Mouse (Mus musculus) forebrain, embryonic 15.5 days (tissue): ENCODE measurements around the gene Metap1d. TPM values are rescaled to one million over a fixed set of nuclear protein-coding genes. Genes with fewer than 3 reads are reported as not detected.

Experiments
- ATAC-seq: fragments of 200-750 bp; cut with Nextera tagmentation; replicated peaks from 2 replicates; pipeline ENCODE4 v1.8.0; 2017; ENCODE audit warnings: mild to moderate bottlenecking, moderate TSS enrichment, moderate library complexity
- H3K27ac ChIP-seq: fragments of 300-500 bp; sonication (generic); replicated peaks from 2 replicates; pipeline ENCODE4 v1.5.1; 2015; ENCODE audit warnings: mild to moderate bottlenecking, inconsistent platforms
- H3K27me3 ChIP-seq: fragments of 300-500 bp; sonication (generic); 2 replicates; pipeline ENCODE4 v1.6.1; 2015; ENCODE audit warnings: inconsistent platforms
- H3K36me3 ChIP-seq: fragments of 300-500 bp; sonication (generic); 2 replicates; pipeline ENCODE4 v1.6.1; 2015; ENCODE audit warnings: mild to moderate bottlenecking, inconsistent platforms
- H3K4me1 ChIP-seq: fragments of 300-500 bp; sonication (generic); 2 replicates; pipeline ENCODE4 v1.6.1; 2015; ENCODE audit warnings: inconsistent platforms
- H3K4me2 ChIP-seq: fragments of 300-500 bp; sonication (generic); replicated peaks from 2 replicates; pipeline ENCODE4 v1.6.1; 2015; ENCODE audit warnings: mild to moderate bottlenecking, inconsistent platforms
- H3K4me3 ChIP-seq: fragments of 300-500 bp; sonication (generic); 2 replicates; pipeline ENCODE4 v1.5.1; 2015; ENCODE audit warnings: mild to moderate bottlenecking, inconsistent platforms
- H3K9ac ChIP-seq: fragments of 300-500 bp; sonication (generic); replicated peaks from 2 replicates; pipeline ENCODE4 v1.6.1; 2015; ENCODE audit warnings: mild to moderate bottlenecking, inconsistent platforms
- H3K9me3 ChIP-seq: fragments of 300-500 bp; sonication (generic); 2 replicates; pipeline ENCODE4 v1.6.1; 2016; ENCODE audit warnings: inconsistent platforms
- WGBS: fragments of 180-500 bp; shearing (Covaris S2); methylation state at CpG from one replicate; pipeline ENCODE4 v1.1.7; 2015; ENCODE audit warnings: mixed read lengths; 5-methylcytosine and 5-hydroxymethylcytosine counted together
- polyA plus RNA-seq: library from polyadenylated mRNA; unstranded; fragments of >200 nt; fragmentation: Nextera tagmentation; extraction: Ambion mirVana; gene quantifications from 2 replicates; pipeline ENCODE4 v1.2.1, GENCODE M21; 2015

The Metap1d gene
- polyA plus RNA-seq, 1 experiment from 2014 or later, result 40.6 TPM

DNA sequence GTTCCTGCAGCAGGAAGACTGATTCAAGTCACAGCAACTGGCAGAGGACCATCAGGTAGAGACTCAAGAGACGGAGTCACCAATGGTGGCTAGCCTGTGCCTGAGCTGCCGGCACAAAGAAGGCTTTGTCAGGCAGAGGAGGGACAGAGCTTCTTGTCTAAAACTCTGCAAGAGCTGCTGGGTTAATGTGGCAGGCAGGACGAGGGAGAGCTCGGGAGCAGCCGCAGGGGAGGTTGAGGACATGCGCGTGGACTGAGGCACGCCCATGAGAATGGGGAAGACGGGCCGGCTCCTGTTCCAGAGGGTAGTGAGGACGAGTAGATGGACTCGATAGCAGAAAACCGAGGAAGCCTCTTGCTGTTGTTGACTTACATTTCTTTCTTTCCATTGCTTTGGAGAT, 5.5 kb downstream of the Metap1d start:
- Histone ChIP-seq H3K4me3 (no peak overlapping the region), H3K4me2 (no peak overlapping the region), H3K27me3 (no peaks in the 10 kb centered on the region), H3K4me1 (peaks cover 6% of the 10 kb centered on the region), H3K9me3 (no peaks in the 10 kb centered on the region), H3K27ac (no peak overlapping the region), H3K9ac (no peak overlapping the region), H3K36me3 (no peaks in the 10 kb centered on the region)
- no peak for ATAC-seq
- 52% methylated on average over 13 of the region's 13 CpGs for WGBS

DNA sequence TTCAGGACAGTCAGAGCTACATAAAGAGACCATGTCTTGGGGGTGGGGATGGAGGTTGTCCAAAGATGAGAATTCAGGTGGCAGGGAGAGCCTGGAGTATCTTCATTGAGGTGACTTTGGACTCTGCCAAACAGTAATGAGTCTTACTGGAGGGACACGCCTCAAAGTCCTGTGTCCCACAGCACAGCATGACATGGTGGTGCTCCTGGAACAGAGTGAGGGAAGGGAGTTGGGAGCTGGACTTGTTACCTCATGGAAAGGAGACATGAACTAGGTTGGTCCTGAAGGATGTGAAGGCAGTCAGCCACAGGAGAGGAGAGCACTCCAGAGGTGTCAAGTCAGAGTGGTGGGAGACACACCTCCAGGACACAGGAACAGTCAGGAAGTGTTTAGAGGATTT, 6.6 kb downstream of the Metap1d start:
- ATAC-seq, result no peak
- Histone ChIP-seq H3K27ac (no peak overlapping the region), H3K27me3 (no peaks in the 10 kb centered on the region), H3K4me3 (no peak overlapping the region), H3K9me3 (no peaks in the 10 kb centered on the region), H3K9ac (no peak overlapping the region), H3K4me2 (no peak overlapping the region), H3K4me1 (no peaks in the 10 kb centered on the region; the same call in 1 of the 2 replicates), H3K36me3 (no peaks in the 10 kb centered on the region)
- WGBS, result 87% methylated on average over 1 of the region's 1 CpGs

DNA sequence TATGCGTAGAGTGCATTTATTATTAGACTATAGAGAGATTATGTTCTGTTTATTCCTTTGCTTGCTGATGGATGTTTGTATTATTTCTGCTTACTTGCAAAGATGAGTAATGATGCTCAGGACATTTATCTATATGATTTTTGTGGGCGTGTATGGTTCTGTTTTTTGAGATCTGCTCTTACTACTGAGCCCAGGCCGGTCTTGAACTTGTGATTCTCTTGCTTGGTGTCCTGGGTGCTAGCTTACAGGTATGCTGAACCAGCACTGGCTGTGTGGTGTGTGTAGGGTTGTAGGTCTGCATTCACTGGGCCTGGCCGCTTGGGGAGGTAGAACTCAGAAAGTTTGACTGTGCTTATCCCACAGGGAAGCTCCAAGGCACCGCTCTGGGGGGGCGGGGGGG, 8.1 kb downstream of the Metap1d start:
- no peaks in the 10 kb centered on the region for H3K9me3 ChIP-seq
- no peak overlapping the region for H3K9ac ChIP-seq
- H3K27me3 ChIP-seq, result no peaks in the 10 kb centered on the region
- H3K4me2 ChIP-seq, result no peak overlapping the region
- H3K27ac ChIP-seq, result no peak overlapping the region
- ATAC-seq, result no peak
- no peak overlapping the region for H3K4me3 ChIP-seq
- H3K36me3 ChIP-seq, result no peaks in the 10 kb centered on the region
- WGBS, result 78% methylated on average over 6 of the region's 6 CpGs
- H3K4me1 ChIP-seq, result no peaks in the 10 kb centered on the region; the same call in 1 of the 2 replicates

DNA sequence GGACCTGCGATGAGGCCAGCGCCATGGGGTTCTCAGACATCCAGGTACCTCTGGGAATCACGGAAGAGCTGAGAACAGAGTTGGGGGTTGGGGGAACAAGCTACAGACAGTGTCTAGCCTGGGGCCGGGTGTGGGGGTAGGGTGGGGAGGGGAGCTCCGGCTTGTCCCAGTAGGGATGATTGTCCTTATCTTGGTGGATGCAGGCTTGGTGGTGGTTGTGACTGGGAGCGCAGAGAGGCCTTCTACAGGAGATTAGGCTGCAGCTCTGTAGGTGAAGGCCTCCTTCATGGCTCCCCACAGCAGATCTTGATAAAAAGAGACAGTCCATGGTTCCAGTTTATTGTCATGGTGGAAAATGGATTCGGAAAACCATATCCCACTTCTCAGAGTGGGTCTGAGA, 8.5 kb downstream of the Metap1d start:
- Histone ChIP-seq H3K4me3 (no peak overlapping the region), H3K36me3 (no peaks in the 10 kb centered on the region), H3K9me3 (no peaks in the 10 kb centered on the region), H3K9ac (no peak overlapping the region), H3K27me3 (no peaks in the 10 kb centered on the region), H3K27ac (no peak overlapping the region), H3K4me1 (no peaks in the 10 kb centered on the region; the same call in 1 of the 2 replicates), H3K4me2 (no peak overlapping the region)
- WGBS, result 58% methylated on average over 7 of the region's 7 CpGs
- ATAC-seq, result no peak

DNA sequence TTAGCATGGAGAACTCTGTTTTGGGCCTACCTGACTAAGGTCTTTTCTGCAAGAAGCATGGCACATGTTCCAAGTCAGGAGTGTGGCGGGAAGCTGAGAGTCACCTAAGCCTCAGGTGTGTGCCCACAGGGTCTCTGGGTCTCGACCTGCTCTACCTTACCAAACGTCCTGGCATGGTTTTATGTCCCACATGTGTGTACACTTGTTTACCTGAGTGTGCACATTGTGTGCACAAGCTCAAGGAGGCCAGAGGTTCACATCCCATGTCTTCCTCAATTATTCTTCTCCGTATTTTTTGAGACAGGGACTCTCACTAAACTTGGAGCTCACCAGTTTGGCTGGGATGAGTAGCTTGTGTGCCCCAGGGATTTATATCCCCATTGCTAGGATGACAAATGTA, 9.0 kb downstream of the Metap1d start:
- H3K27ac ChIP-seq, result no peak overlapping the region
- no peaks in the 10 kb centered on the region for H3K9me3 ChIP-seq
- H3K4me3 ChIP-seq, result no peak overlapping the region
- no peaks in the 10 kb centered on the region for H3K36me3 ChIP-seq
- H3K9ac ChIP-seq, result no peak overlapping the region
- H3K4me2 ChIP-seq, result no peak overlapping the region
- ATAC-seq, result no peak
- 90% methylated on average over 4 of the region's 4 CpGs for WGBS
- no peaks in the 10 kb centered on the region; the same call in 1 of the 2 replicates for H3K4me1 ChIP-seq
- H3K27me3 ChIP-seq, result no peaks in the 10 kb centered on the region

DNA sequence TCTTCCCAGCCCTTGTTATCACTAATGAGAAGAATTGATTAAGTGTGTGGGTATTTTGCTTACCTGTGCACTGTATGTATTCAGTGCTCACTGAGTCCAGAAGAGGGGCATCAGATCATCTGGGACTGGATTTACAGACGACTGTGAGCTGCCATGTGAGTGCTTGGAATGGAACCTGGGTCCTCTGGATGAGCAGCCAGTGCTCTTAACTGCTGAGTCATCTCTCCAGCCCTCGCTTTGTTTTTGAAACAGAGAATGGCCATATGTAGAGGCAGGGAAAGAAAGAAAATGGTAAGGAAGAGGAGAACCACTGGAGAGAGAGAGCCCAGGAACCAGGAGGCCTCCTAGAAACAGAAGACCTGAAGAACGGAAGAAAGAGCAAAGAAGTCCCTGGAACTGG, 9.5 kb downstream of the Metap1d start:
- Histone ChIP-seq H3K9me3 (no peaks in the 10 kb centered on the region), H3K4me3 (no peak overlapping the region), H3K27ac (no peak overlapping the region), H3K4me1 (no peaks in the 10 kb centered on the region; the same call in 1 of the 2 replicates), H3K9ac (no peak overlapping the region), H3K27me3 (no peaks in the 10 kb centered on the region), H3K4me2 (no peak overlapping the region), H3K36me3 (no peaks in the 10 kb centered on the region)
- no peak for ATAC-seq
- WGBS, result 76% methylated on average over 3 of the region's 3 CpGs

GRCm38 (mm10) chr2:71466103-71466502, 13.0 kb downstream of the Metap1d start:
- Histone ChIP-seq H3K4me3 (no peak overlapping the region), H3K27me3 (no peaks in the 10 kb centered on the region), H3K9ac (no peak overlapping the region), H3K27ac (no peak overlapping the region), H3K4me1 (no peaks in the 10 kb centered on the region), H3K9me3 (no peaks in the 10 kb centered on the region), H3K36me3 (no peaks in the 10 kb centered on the region), H3K4me2 (no peak overlapping the region)
- WGBS, result 3% methylated on average over 5 of the region's 6 CpGs
- no peak for ATAC-seq

GRCm38 (mm10) chr2:71466861-71467450, 13.9 kb downstream of the Metap1d start:
- Histone ChIP-seq H3K27ac (no peak overlapping the region), H3K9ac (no peak overlapping the region), H3K27me3 (no peaks in the 10 kb centered on the region), H3K36me3 (no peaks in the 10 kb centered on the region), H3K4me1 (no peaks in the 10 kb centered on the region), H3K4me2 (no peak overlapping the region), H3K4me3 (no peak overlapping the region), H3K9me3 (no peaks in the 10 kb centered on the region)
- 65% methylated on average over 11 of the region's 11 CpGs for whole genome bisulfite sequencing
- no peak for ATAC-seq

GRCm38 (mm10) chr2:71471094-71471493, 18.0 kb downstream of the Metap1d start:
- Histone ChIP-seq H3K4me2 (no peak overlapping the region), H3K9me3 (no peaks in the 10 kb centered on the region), H3K9ac (no peak overlapping the region), H3K4me3 (no peak overlapping the region), H3K4me1 (peaks cover 11% of the 10 kb centered on the region), H3K27ac (no peak overlapping the region), H3K27me3 (no peaks in the 10 kb centered on the region), H3K36me3 (no peaks in the 10 kb centered on the region)
- 86% methylated on average over 6 of the region's 6 CpGs for WGBS
- ATAC-seq, result no peak

GRCm38 (mm10) chr2:71473830-71474229, 20.8 kb downstream of the Metap1d start:
- no peak overlapping the region for H3K4me3 ChIP-seq
- peaks cover 11% of the 10 kb centered on the region for H3K4me1 ChIP-seq
- no peaks in the 10 kb centered on the region for H3K36me3 ChIP-seq
- H3K4me2 ChIP-seq, result no peak overlapping the region
- WGBS, result 78% methylated on average over 7 of the region's 7 CpGs
- H3K9me3 ChIP-seq, result no peaks in the 10 kb centered on the region
- no peaks in the 10 kb centered on the region for H3K27me3 ChIP-seq
- ATAC-seq, result no peak
- H3K27ac ChIP-seq, result no peak overlapping the region
- H3K9ac ChIP-seq, result no peak overlapping the region

DNA sequence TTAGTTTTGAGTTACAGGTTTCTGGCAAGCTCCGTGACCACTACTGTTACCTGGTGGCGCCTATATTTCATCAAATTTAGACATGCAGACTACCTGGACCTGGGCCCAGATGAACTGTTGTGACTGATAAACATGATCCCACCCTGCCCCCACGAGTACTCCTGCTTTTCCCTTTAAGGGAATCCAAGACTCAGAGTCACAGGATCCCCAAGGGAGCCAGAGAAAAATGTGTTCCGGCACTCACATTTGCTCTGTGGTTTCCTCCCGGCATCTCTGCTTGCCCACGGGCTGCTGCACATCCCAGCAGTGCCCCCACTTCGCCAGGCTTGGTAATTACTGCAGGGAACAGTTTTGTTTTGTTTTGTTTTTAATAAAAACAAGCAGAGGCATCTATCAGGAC, 21.3 kb downstream of the Metap1d start:
- ATAC-seq, result no peak
- peaks cover 11% of the 10 kb centered on the region for H3K4me1 ChIP-seq
- no peaks in the 10 kb centered on the region for H3K27me3 ChIP-seq
- WGBS, result 43% methylated on average over 7 of the region's 7 CpGs
- H3K4me3 ChIP-seq, result no peak overlapping the region
- no peak overlapping the region for H3K27ac ChIP-seq
- H3K4me2 ChIP-seq, result no peak overlapping the region
- H3K9me3 ChIP-seq, result no peaks in the 10 kb centered on the region
- no peak overlapping the region for H3K9ac ChIP-seq
- no peaks in the 10 kb centered on the region for H3K36me3 ChIP-seq

DNA sequence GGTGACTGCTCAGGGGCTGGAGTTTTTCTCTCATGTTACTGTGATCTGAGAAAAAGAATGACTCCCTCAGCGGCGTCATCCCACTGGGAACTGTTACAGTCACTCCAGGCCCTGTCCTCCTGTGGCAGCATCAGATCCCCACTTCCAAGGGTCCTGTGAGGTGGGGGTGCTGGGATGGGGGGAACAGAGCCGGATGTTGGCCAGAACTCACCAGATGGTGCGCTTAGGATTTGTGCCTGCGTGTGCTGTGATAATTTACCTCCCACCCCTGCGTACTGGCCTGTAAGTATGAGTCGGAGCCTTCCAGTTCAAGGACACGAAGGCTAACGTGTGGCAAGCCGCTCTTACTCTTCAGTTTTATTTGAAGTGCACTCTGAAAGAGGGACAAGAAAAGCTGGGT, 22.2 kb downstream of the Metap1d start:
- no peaks in the 10 kb centered on the region for H3K36me3 ChIP-seq
- no peak overlapping the region for H3K4me3 ChIP-seq
- no peak overlapping the region for H3K27ac ChIP-seq
- ATAC-seq, result no peak
- no peaks in the 10 kb centered on the region for H3K27me3 ChIP-seq
- H3K4me2 ChIP-seq, result no peak overlapping the region
- no peaks in the 10 kb centered on the region for H3K9me3 ChIP-seq
- 73% methylated on average over 10 of the region's 10 CpGs for WGBS
- peaks cover 16% of the 10 kb centered on the region for H3K4me1 ChIP-seq
- H3K9ac ChIP-seq, result no peak overlapping the region

DNA sequence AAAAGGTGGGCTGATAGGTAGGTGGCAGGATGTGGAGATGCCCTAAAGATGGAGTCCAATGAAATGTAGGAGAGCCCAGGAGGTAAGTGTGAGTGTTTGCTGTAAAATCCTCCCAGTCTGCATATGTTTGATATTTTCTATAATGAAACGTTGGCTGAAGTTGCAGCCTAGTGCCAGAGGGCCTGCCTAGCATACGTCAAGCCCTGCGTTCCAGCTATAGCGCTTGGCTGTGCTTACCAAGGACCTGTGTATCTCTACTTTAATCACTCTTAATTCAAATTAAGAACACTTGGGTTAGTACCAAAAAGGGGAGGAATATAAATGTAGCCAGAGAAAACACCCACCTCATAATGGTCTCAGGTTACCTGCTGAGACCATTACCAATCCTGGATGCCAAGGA, 22.7 kb downstream of the Metap1d start:
- Histone ChIP-seq H3K9ac (no peak overlapping the region), H3K9me3 (no peaks in the 10 kb centered on the region), H3K4me1 (peaks cover 16% of the 10 kb centered on the region), H3K36me3 (no peaks in the 10 kb centered on the region), H3K27ac (no peak overlapping the region), H3K4me3 (no peak overlapping the region), H3K4me2 (no peak overlapping the region), H3K27me3 (no peaks in the 10 kb centered on the region)
- ATAC-seq, result no peak
- 57% methylated on average over 4 of the region's 4 CpGs for WGBS
